Mouse (Mus musculus): Measurements from ENCODE around the gene Rps3. TPM values are rescaled to one million over a fixed set of nuclear protein-coding genes. Genes with fewer than 3 reads are reported as not detected.

Rps3 gene
- polyA plus RNA-seq, 1 experiment from 2014 or later = 733 TPM

GRCm38 (mm10) chr7:99474836-99475561 is 8.5 kb downstream of the Rps3 start:
- 69% methylated on average over 12 of the region's 12 CpGs for WGBS
- no peaks in the 10 kb centered on the region for H3K27me3 ChIP-seq (ENCODE audit: control insufficient read depth, insufficient read depth, low read length)
- ATAC-seq (ENCODE audit: low FRiP score, low TSS enrichment) (0 out of 2 replicates have a peak, but pooled peaks have one; percentile 10), DNase-seq (ENCODE audit: low spot score) (no peak)
- no peak overlapping the region for H3K4me2 ChIP-seq (replicated peaks; ENCODE audit: low read depth)
- H3K9me3 ChIP-seq (ENCODE audit: control insufficient read depth, low read length) = no peaks in the 10 kb centered on the region
- no peak overlapping the region for H3K4me3 ChIP-seq (ENCODE audit: low read depth, low read length)
- peaks cover 15% of the 10 kb centered on the region for H3K36me3 ChIP-seq (ENCODE audit: control insufficient read depth, insufficient read depth, low read length)
- H3K9ac ChIP-seq (ENCODE audit: low read length) = no peak overlapping the region
- TF ChIP-seq CTCF (IDR thresholded peaks at IDR 0.05; ENCODE audit: low read depth) = no peak
- no peak for TF ChIP-seq EP300 (optimal IDR thresholded peaks at IDR 0.05)
- H3K4me1 ChIP-seq (replicated peaks; ENCODE audit: control insufficient read depth, insufficient read depth) = no peaks in the 10 kb centered on the region
- no peak overlapping the region for H3K27ac ChIP-seq (replicated peaks)

- Histone ChIP-seq H3K27ac (replicated peaks) (no peak overlapping the region), H3K36me3 (ENCODE audit: control insufficient read depth, insufficient read depth, low read length) (peaks cover 7% of the 10 kb centered on the region), H3K4me3 (ENCODE audit: low read depth, low read length) (no peak overlapping the region), H3K9me3 (ENCODE audit: control insufficient read depth, low read length) (no peaks in the 10 kb centered on the region), H3K9ac (ENCODE audit: low read length) (no peak overlapping the region), H3K27me3 (ENCODE audit: control insufficient read depth, insufficient read depth, low read length) (no peaks in the 10 kb centered on the region), H3K4me2 (replicated peaks; ENCODE audit: low read depth) (no peak overlapping the region), H3K4me1 (replicated peaks; ENCODE audit: control insufficient read depth, insufficient read depth) (no peaks in the 10 kb centered on the region)
- ATAC-seq (ENCODE audit: low FRiP score, low TSS enrichment) = peak; percentile 45
- 68% methylated on average over 14 of the region's 14 CpGs for WGBS
- TF ChIP-seq EP300 (optimal IDR thresholded peaks at IDR 0.05) = no peak
- peak; percentile 62 for DNase-seq (ENCODE audit: low spot score)
Measured at GRCm38 (mm10) chr7:99473638-99474407, 9.7 kb downstream of the Rps3 start.

GRCm38 (mm10) chr7:99471578-99471977 is 12.0 kb downstream of the Rps3 start:
- ATAC-seq (ENCODE audit: low FRiP score, low TSS enrichment) = no peak
- no peak overlapping the region for H3K27ac ChIP-seq (replicated peaks)
- WGBS = 73% methylated on average over 18 of the region's 18 CpGs
- no peak overlapping the region for H3K4me2 ChIP-seq (replicated peaks; ENCODE audit: low read depth)
- peaks cover 6% of the 10 kb centered on the region; the same call in 1 of the 2 replicates for H3K36me3 ChIP-seq (ENCODE audit: control insufficient read depth, insufficient read depth, low read length)
- no peaks in the 10 kb centered on the region for H3K27me3 ChIP-seq (ENCODE audit: control insufficient read depth, insufficient read depth, low read length)
- no peak for TF ChIP-seq EP300 (optimal IDR thresholded peaks at IDR 0.05)
- peak; percentile 43; the same call in 1 of the 2 replicates for TF ChIP-seq CTCF (IDR thresholded peaks at IDR 0.05; ENCODE audit: low read depth)
- no peak for DNase-seq (ENCODE audit: low spot score)
- peaks cover 2% of the 10 kb centered on the region; the same call in 1 of the 2 replicates for H3K4me1 ChIP-seq (replicated peaks; ENCODE audit: control insufficient read depth, insufficient read depth)
- no peak overlapping the region for H3K4me3 ChIP-seq (ENCODE audit: low read depth, low read length)
- H3K9ac ChIP-seq (ENCODE audit: low read length) = no peak overlapping the region
- H3K9me3 ChIP-seq (ENCODE audit: control insufficient read depth, low read length) = no peaks in the 10 kb centered on the region

GRCm38 (mm10) chr7:99469680-99470405 is 13.7 kb downstream of the Rps3 start:
- Histone ChIP-seq H3K4me2 (replicated peaks; ENCODE audit: low read depth) (no peak overlapping the region), H3K4me3 (ENCODE audit: low read depth, low read length) (no peak overlapping the region), H3K36me3 (ENCODE audit: control insufficient read depth, insufficient read depth, low read length) (peaks cover 6% of the 10 kb centered on the region; the same call in 1 of the 2 replicates), H3K27me3 (ENCODE audit: control insufficient read depth, insufficient read depth, low read length) (no peaks in the 10 kb centered on the region), H3K9me3 (ENCODE audit: control insufficient read depth, low read length) (no peaks in the 10 kb centered on the region), H3K9ac (ENCODE audit: low read length) (no peak overlapping the region), H3K27ac (replicated peaks) (no peak overlapping the region), H3K4me1 (replicated peaks; ENCODE audit: control insufficient read depth, insufficient read depth) (peaks cover 2% of the 10 kb centered on the region; the same call in 1 of the 2 replicates)
- ATAC-seq (ENCODE audit: low FRiP score, low TSS enrichment) = no peak
- DNase-seq (ENCODE audit: low spot score) = no peak
- 79% methylated on average over 17 of the region's 17 CpGs for WGBS
- no peak for TF ChIP-seq CTCF (IDR thresholded peaks at IDR 0.05; ENCODE audit: low read depth)
- TF ChIP-seq EP300 (optimal IDR thresholded peaks at IDR 0.05) = no peak

- H3K27me3 ChIP-seq (ENCODE audit: control insufficient read depth, insufficient read depth, low read length) = no peaks in the 10 kb centered on the region
- no peaks in the 10 kb centered on the region for H3K9me3 ChIP-seq (ENCODE audit: control insufficient read depth, low read length)
- peak overlapping the region; percentile 94 for H3K27ac ChIP-seq (replicated peaks)
- H3K4me1 ChIP-seq (replicated peaks; ENCODE audit: control insufficient read depth, insufficient read depth) = peaks cover 2% of the 10 kb centered on the region; the same call in 1 of the 2 replicates
- under 1% methylated on average over 114 of the region's 145 CpGs for WGBS
- TF ChIP-seq EP300 (optimal IDR thresholded peaks at IDR 0.05) (no peak), CTCF (IDR thresholded peaks at IDR 0.05; ENCODE audit: low read depth) (peak; percentile 78)
- ATAC-seq (ENCODE audit: low FRiP score, low TSS enrichment) (peak; percentile 86), DNase-seq (ENCODE audit: low spot score) (peak; percentile 86)
- peaks cover 4% of the 10 kb centered on the region; the same call in 1 of the 2 replicates for H3K36me3 ChIP-seq (ENCODE audit: control insufficient read depth, insufficient read depth, low read length)
- H3K4me2 ChIP-seq (replicated peaks; ENCODE audit: low read depth) = peak overlapping the region; percentile 76
- peak overlapping the region; percentile 49 for H3K4me3 ChIP-seq (ENCODE audit: low read depth, low read length)
- peak overlapping the region; percentile 76 for H3K9ac ChIP-seq (ENCODE audit: low read length)
Measured at GRCm38 (mm10) chr7:99468283-99469132, 15.0 kb downstream of the Rps3 start.
